Mouse (Mus musculus) splenic B cell, adult 2 months (primary cell): ENCODE results near the gene Glb1l.
"Not testable (repeated sequence)": the region's sequence is repeated elsewhere in the genome, so short reads cannot be mapped to it uniquely, and the experiment has no call there.

ENCODE experiments used
- DNase-seq: peaks from one replicate; pipeline ENCODE4 v3.0.0-alpha.2; 2011; ENCODE audit warnings: low read depth, low spot score
- H3K27me3 ChIP-seq: 2 replicates; pipeline ENCODE4 v1.6.1; 2012; ENCODE audit warnings: mild to moderate bottlenecking, low read length, moderate library complexity, mixed read lengths; ENCODE audit not compliant: control insufficient read depth, poor library complexity, insufficient read depth, severe bottlenecking
- H3K36me3 ChIP-seq: 2 replicates; pipeline ENCODE4 v1.6.1; 2012; ENCODE audit warnings: mild to moderate bottlenecking, low read length, moderate library complexity, mixed read lengths; ENCODE audit not compliant: control insufficient read depth, poor library complexity, insufficient read depth, severe bottlenecking

Glb1l gene

DNA sequence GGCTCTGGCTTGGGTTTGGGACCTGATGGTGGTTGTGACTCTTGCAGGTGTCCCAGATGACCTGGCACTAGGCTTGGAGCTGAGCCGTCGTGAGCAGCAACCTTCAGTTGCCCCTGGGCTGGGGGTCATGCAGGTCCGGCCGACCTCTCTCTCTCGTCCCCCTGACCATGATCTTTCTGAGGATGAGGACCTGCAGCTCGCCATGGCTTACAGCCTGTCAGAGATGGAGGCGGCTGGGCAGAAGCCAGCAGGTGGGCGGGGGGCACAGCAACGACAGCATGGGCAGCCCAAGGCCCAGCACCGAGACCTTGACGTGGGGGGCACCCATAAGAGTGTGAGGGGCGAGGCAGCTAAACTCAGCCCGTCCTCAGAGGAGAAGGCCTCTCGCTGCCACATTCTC lies 32.8 kb upstream of the Glb1l start:
- DNase-seq, result no peak
- no peaks in the 10 kb centered on the region for H3K27me3 ChIP-seq
- peaks cover 2% of the 10 kb centered on the region; the same call in 1 of the 2 replicates for H3K36me3 ChIP-seq

DNA sequence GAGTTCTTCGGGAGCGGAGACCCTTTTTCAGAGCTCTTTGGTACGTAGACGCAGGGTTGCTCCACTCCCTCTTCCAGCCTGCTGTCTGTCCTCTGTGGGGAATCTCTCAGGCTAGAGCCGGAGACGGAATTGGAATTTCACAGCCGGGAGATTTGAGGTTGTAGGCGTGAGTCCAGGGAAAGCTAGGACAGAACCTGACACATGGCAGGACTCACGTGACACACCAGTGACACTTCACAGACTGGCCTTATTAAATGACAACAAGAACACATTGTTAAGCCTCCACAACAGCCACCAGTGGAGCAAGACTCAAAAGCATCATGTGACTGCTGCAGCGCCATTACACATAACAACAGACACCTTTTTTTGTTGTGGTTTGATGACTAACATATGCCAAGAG lies 29.0 kb upstream of the Glb1l start:
- peaks cover 2% of the 10 kb centered on the region; the same call in 1 of the 2 replicates for H3K36me3 ChIP-seq
- no peak for DNase-seq
- H3K27me3 ChIP-seq, result no peaks in the 10 kb centered on the region

DNA sequence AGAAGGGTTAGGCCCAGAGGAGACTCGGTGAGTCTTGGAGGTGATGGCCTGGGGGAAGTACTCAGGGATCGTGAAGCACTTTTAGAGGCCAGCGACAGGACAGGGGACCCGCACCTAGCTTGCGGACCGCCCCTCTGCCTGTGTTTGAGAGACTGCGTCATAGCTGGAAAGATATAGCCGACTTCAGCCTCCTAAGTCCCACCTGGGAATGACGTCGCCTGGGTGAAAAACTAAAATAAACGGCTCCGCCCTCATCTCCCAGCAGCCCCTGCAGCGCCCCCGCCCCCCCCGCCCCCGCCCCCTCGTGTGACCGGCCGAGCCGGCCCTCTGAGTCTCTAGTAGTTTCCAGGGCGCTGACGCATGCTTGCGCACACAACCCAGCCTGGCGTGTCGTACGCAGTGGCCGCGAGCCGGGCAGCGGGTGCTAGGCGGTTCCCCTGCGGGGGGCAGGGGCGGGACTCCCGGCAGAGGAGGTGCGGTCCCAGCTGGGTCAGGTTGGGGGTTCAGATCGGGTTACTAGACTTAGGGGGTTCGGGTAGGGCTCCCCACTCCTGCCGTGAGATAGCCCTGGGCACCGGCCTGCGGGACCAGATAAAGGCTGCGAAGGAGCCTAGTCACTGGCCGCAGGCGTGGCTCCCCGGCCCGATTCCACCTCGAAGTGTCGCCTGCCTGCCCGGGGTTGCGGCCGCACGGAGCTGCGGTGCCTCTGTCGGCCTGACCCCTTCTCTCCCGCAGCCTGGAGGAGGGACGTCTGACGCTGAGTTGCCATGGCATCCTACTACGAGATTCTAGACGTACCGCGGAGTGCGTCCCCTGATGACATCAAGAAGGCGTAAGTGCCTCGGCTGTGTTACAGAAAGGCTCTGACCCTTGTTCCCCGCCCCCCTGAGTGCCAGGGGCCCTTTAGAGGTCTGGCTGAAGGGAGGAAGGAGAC lies 25.8 kb upstream of the Glb1l start, which contains the start of gene Dnajb2:
Dnajb2 (plus strand) TSS at position 290 of the 934 bp plus-strand sequence.
- Histone ChIP-seq H3K27me3 (no peaks in the 10 kb centered on the region), H3K36me3 (peaks cover 2% of the 10 kb centered on the region; the same call in 1 of the 2 replicates)
- DNase-seq, result peak; percentile 96

DNA sequence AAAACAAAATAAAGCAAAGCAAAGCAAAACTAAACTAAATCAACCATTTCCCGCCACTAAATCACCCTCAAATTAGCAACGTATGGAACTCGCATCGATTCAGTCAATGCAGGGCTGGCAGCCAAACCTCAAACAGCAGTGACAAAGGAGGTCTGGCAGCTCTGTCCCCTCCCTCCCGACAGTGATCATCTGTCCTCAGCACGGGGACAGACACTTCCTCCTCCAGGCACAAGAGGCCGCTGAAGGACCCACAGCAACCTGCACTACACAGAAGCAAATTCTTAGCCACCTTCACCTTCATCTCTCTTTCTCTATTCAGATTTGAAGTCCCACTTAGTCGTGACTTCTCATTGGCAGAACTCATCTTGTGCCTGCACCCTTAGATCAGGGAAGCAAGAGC lies 24.0 kb upstream of the Glb1l start:
- Histone ChIP-seq H3K27me3 (no peaks in the 10 kb centered on the region), H3K36me3 (peaks cover 2% of the 10 kb centered on the region; the same call in 1 of the 2 replicates)
- peak; percentile 89 for DNase-seq

DNA sequence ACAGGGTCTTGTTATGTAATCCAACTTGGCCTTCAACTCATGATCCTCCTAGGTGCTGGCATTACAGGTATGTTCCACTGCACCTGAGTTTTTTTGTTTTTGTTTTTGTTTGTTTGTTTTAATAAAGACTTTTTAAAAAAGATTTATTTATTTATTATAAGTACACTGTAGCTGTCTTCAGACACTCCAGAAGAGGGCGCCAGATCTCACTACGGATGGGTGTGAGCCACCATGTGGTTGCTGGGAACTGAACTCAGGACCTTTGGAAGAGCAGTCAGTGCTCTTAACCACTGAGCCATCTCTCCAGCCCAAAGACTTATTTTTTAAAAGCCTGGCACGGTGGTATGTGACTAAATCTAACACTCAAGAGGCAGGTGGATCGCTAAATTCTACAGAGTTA lies 21.9 kb upstream of the Glb1l start:
- not testable (repeated sequence) for DNase-seq, H3K27me3 ChIP-seq, H3K36me3 ChIP-seq

DNA sequence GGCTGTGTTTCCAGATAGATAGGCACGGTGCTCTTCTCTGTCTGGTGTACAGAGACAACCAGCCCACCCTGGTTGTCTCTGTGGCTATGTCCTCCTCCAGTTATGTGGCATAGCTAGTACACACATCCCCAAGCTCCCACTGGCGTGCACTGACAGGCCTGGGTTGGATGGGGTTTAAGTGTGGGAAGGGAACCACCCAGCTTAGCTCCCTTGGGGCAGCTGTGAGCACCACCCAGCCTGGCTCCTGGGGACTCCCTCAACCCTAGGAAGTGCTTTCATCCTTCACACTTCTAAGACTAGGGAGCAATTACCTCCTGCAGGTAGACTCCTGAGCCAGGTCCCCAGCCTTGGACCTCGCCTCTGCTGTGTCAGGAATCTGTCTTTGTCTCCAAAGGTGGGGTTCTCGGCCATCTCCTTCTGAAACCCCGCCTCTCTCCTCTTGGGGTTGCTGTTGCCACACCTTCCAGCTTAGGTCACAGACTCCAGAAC lies 21.1 kb upstream of the Glb1l start, which contains the start of gene A630095N17Rik:
A630095N17Rik (minus strand) TSS at position 439 of the 489 bp plus-strand sequence.
- H3K36me3 ChIP-seq, result no peaks in the 10 kb centered on the region
- no peaks in the 10 kb centered on the region for H3K27me3 ChIP-seq
- DNase-seq, result no peak

DNA sequence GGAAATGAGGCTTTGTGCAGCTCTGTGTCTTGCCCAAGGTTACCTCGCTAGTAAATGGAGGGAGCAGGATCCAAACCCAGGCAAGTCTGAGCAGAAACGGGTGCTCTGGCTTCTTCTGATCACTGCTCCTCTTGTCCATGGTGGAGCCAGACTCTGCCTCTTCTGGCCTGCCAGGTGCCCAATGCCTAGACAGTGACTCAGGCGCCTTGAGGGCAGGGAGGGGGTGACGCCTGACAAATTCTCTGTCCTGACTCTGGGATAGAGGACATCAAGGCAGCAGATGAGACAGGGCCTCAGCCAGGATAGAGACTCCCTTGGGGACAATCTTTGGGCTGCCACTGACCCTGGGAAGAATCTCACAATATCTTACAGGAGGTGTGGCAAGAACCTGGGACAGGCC lies 20.6 kb upstream of the Glb1l start:
- DNase-seq, result no peak
- no peaks in the 10 kb centered on the region for H3K36me3 ChIP-seq
- H3K27me3 ChIP-seq, result no peaks in the 10 kb centered on the region

DNA sequence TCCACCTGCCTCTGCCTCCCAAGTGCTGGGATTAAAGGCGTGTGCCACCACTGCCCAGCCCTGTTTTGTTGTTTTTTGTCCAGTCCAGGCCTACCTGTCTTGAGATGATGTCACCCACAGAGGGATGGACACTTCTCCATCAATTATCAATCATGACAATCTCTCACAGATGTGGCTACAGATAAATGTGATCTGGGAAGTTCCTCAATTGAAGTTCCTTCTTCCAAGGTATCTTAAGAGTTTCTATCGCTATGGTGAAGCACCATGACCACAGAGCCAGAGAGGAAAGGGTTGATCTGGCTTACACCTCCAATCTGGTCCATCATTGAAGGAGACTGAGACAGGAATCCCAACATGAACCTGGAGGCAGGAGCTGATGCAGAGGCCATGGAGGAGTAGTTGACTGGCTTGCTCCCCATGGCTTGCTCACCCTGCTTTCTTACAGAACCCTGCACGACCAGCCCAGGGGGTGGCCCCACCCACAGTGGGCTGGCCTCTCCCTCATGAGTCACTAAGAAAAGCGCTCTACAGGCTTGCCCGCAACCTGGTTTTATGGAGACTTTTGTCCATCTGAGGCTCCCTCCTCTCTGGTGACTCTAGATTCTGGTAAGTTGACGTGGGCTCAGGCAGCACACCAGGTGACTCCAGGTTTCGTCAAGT lies 19.9 kb upstream of the Glb1l start:
- H3K36me3 ChIP-seq, result no peaks in the 10 kb centered on the region
- no peaks in the 10 kb centered on the region for H3K27me3 ChIP-seq
- no peak for DNase-seq

DNA sequence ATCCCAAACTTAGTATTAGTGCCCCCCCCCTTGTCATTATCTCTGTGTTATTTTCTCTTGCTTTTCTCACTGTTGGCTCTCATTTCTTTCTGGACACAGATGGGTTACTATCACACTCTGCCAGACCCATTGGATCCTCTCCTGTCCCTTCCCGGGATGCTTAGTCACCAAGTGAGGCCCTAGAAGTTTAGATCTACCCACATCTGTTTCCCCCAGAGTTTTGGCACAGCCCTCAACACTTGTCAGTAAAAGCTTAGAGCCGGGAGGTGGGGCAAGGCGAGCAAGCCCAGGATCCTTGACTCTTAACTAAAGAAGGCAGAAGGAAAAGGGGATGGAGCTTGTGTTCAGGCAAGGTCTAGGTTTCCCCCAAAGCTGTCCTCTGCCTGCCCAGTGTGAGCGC lies 18.5 kb upstream of the Glb1l start:
- no peak for DNase-seq
- H3K36me3 ChIP-seq, result no peaks in the 10 kb centered on the region
- H3K27me3 ChIP-seq, result no peaks in the 10 kb centered on the region

DNA sequence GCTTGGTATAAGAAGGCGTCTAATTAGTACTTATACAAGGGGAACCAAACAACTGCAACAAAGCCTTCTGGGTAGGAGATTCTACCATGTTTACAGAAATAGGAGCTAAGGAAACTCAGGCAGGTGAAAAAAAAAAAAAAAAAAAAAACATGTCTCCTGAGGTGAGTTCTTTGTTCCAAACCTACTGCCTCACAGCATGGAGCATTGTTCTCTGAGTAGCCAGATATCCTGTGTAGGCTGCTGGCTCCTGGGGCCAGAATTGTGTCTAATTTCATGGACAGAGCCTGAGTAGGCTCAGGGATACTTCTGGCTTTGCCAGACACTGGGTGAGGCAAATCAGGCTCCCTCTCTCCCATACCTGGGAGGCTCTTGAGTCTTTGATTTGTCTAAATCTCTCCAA lies 17.0 kb upstream of the Glb1l start:
- Histone ChIP-seq H3K36me3 (no peaks in the 10 kb centered on the region), H3K27me3 (no peaks in the 10 kb centered on the region)
- no peak for DNase-seq

DNA sequence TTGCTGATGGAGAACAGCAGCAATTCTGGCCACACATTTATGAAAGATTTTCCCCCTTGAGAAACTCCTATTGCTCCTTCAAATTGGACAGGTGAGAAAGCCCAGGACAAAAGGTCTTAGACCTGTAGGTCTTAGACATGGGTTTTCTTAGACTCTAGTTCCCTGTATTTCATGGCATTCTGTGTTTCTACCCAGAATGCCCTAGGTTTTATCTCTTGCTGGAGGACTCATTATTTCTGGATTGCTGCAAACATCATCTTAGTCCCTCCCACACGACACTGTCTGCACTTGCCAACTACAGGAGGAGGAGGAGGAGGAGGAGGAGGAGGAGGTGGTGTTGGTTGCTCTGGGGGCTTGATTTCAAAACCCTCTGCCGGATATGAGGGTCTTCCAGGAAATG lies 15.5 kb upstream of the Glb1l start:
- Histone ChIP-seq H3K27me3 (no peaks in the 10 kb centered on the region), H3K36me3 (no peaks in the 10 kb centered on the region)
- DNase-seq, result no peak

DNA sequence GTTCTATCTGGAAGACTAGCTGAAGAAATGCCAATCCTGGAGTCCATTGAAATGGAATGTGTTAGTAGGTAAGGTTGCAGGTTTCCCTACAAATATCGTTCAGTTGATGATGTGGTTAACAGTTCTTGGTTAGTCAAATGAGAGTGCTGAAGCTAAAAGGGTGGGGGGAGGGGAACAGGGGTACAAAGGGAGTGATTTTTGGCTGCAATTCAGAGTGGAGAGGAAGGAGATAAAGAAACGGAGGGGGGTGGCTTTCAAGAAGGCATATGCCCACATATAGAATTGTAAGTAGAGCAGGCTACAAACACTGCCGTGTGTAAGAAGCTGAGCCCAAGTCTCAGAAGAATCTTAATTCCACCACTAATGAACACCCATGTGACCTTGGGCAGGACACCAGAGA lies 14.9 kb upstream of the Glb1l start:
- Histone ChIP-seq H3K36me3 (no peaks in the 10 kb centered on the region), H3K27me3 (no peaks in the 10 kb centered on the region)
- DNase-seq, result no peak

DNA sequence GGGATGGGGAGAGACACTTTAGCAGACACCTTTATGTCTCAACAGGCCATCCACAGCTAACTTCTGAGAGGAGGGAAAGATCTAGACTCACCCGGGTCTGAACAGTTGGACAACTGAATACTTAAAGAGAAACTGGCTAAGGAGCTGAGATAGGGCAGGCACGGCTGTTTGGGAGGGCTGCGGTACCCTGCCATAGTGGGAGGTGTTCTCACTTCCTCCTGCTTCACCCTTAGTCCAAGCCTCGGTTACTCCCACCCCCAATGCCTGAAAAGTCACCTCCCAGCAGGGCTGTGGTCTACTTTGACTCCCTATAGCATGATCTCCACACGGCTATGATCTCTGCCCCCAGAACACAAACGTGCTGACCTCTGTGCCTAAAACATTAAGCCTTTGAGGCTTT lies 12.9 kb upstream of the Glb1l start:
- Histone ChIP-seq H3K27me3 (no peaks in the 10 kb centered on the region), H3K36me3 (no peaks in the 10 kb centered on the region)
- peak; percentile 42 for DNase-seq

DNA sequence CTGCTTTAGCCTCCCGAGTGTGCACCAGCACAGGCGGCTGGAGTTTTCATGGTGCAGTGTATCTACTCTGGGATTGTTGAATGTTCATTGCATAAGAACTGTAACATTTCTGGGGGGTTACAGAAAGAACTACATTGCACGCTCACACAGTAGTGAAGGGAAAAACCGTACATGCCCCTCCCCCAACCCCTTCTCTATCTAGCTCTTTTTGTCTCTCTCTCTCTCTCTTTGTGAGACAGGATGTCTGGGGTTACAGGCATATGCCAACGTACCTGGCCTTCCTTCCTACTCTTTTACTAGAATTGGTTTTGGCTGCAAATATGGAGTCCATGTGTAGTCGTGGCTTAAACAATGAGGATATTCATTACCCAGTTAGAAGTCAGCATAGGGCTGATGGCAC lies 12.3 kb upstream of the Glb1l start:
- Histone ChIP-seq H3K27me3 (no peaks in the 10 kb centered on the region), H3K36me3 (no peaks in the 10 kb centered on the region)
- DNase-seq, result no peak

DNA sequence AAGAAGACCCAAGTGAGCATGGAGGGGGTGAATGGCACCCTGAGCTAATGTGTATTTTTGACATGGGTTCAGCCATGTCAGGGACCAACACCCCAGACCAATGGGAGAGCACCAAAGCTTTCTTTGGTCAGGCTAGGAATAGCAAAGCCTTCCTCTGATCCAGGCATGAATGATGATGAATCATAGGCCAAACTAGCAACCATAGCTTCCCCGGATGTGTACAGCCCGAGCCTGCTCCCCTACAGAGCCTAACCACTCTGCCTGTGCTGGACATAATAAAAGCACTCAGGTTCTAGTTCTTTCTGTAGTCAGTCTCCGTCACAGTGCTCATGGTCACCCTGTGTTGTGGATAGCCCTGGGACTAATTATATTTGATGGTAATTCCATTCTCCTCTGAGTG lies 10.9 kb upstream of the Glb1l start:
- no peak for DNase-seq
- Histone ChIP-seq H3K36me3 (no peaks in the 10 kb centered on the region; the same call in 1 of the 2 replicates), H3K27me3 (no peaks in the 10 kb centered on the region)
